Mouse (Mus musculus) right cerebral cortex, postnatal 14 days (tissue): ENCODE measurements around the gene Psrc1.

Experiments used
- DNase-seq: peaks from one replicate; pipeline ENCODE4 v3.0.0; 2022

The Psrc1 gene

GRCm38 (mm10) chr3:108389111-108389545, 5.5 kb downstream of the Psrc1 start:
- peak; percentile 95 for DNase-seq

- DNase-seq: no peak
These were observed 8.7 kb downstream of the Psrc1 start for GRCm38 (mm10) chr3:108392299-108392698.

GRCm38 (mm10) chr3:108392793-108393192, 9.2 kb downstream of the Psrc1 start:
- DNase-seq: no peak

GRCm38 (mm10) chr3:108398281-108398680, 14.6 kb downstream of the Psrc1 start:
- DNase-seq: no peak

- no peak for DNase-seq
These were observed 16.8 kb downstream of the Psrc1 start for GRCm38 (mm10) chr3:108400442-108400841.

GRCm38 (mm10) chr3:108401692-108402527, 18.3 kb downstream of the Psrc1 start:
- peak; percentile 83 for DNase-seq

GRCm38 (mm10) chr3:108402528-108402920, 18.9 kb downstream of the Psrc1 start:
- DNase-seq: no peak

- no peak for DNase-seq
These were observed 22.1 kb downstream of the Psrc1 start for GRCm38 (mm10) chr3:108405536-108406305.

GRCm38 (mm10) chr3:108406306-108406885, 22.8 kb downstream of the Psrc1 start:
- no peak for DNase-seq

- no peak for DNase-seq
These were observed 24.9 kb downstream of the Psrc1 start for GRCm38 (mm10) chr3:108408517-108409008.

- no peak for DNase-seq
These were observed 26.2 kb downstream of the Psrc1 start for GRCm38 (mm10) chr3:108409656-108410358.

GRCm38 (mm10) chr3:108410359-108410714, 26.7 kb downstream of the Psrc1 start:
- no peak for DNase-seq

- DNase-seq: no peak
These were observed 27.6 kb downstream of the Psrc1 start for GRCm38 (mm10) chr3:108411026-108411753.

GRCm38 (mm10) chr3:108411754-108412121, 28.1 kb downstream of the Psrc1 start:
- DNase-seq: no peak

GRCm38 (mm10) chr3:108413634-108414360, 30.2 kb downstream of the Psrc1 start:
- DNase-seq: no peak

GRCm38 (mm10) chr3:108414857-108415830, 31.5 kb downstream of the Psrc1 start, which contains the start of gene Celsr2:
Celsr2 (minus strand) TSS chr3:108415552.
- DNase-seq: no peak

GRCm38 (mm10) chr3:108415831-108416223, 32.2 kb downstream of the Psrc1 start:
- peak; percentile 85 for DNase-seq

- DNase-seq: no peak
These were observed 39.4 kb downstream of the Psrc1 start for GRCm38 (mm10) chr3:108423006-108423405.

- peak; percentile 65 for DNase-seq
These were observed 40.5 kb downstream of the Psrc1 start for GRCm38 (mm10) chr3:108423844-108424801.
